Mouse (Mus musculus) embryonic facial prominence, embryonic 11.5 days (tissue): ENCODE results near the gene Sorbs2. TPM values are rescaled to one million over a fixed set of nuclear protein-coding genes. Genes with fewer than 3 reads are reported as not detected.
A peak's percentile ranks its signal among the peaks of the same experiment; 100 is the strongest.

Experiments used
- ATAC-seq: fragments of 200-750 bp; cut with Nextera tagmentation; replicated peaks from 2 replicates; pipeline ENCODE4 v1.8.0; 2017; ENCODE audit warnings: low read depth; ENCODE audit not compliant: insufficient number of reproducible peaks, low FRiP score, low TSS enrichment
- DNase-seq: peaks from one replicate; pipeline ENCODE4 v3.0.0-alpha.2; 2015; ENCODE audit warnings: low spot score
- H3K27ac ChIP-seq: fragments of 300-500 bp; sonication (generic); replicated peaks from 2 replicates; pipeline ENCODE4 v1.5.1; 2014; ENCODE audit warnings: mild to moderate bottlenecking, low read depth, low read length, control low read depth
- H3K27me3 ChIP-seq: fragments of 300-500 bp; sonication (generic); 2 replicates; pipeline ENCODE4 v1.6.1; 2014; ENCODE audit warnings: mild to moderate bottlenecking, low read length, moderate library complexity, mixed read lengths; ENCODE audit not compliant: control insufficient read depth, insufficient read depth
- H3K36me3 ChIP-seq: fragments of 300-500 bp; sonication (generic); replicated peaks from 2 replicates; pipeline ENCODE4 v1.6.1; 2014; ENCODE audit warnings: low read depth, mild to moderate bottlenecking, low read length, moderate library complexity, mixed read lengths; ENCODE audit not compliant: control insufficient read depth, insufficient read depth
- H3K4me1 ChIP-seq: fragments of 300-500 bp; sonication (generic); 2 replicates; pipeline ENCODE4 v1.6.1; 2014; ENCODE audit warnings: low read length, mixed read lengths; ENCODE audit not compliant: control insufficient read depth, insufficient read depth
- H3K4me2 ChIP-seq: fragments of 300-500 bp; sonication (generic); 2 replicates; pipeline ENCODE4 v1.6.1; 2014; ENCODE audit warnings: low read depth, mild to moderate bottlenecking, control low read depth, low read length, moderate library complexity
- H3K4me3 ChIP-seq: fragments of 300-500 bp; sonication (generic); 2 replicates; pipeline ENCODE4 v1.5.1; 2014; ENCODE audit warnings: low read depth, low read length, control low read depth
- H3K9ac ChIP-seq: fragments of 300-500 bp; sonication (generic); replicated peaks from 2 replicates; pipeline ENCODE4 v1.6.1; 2014; ENCODE audit warnings: mild to moderate bottlenecking, control low read depth, low read length
- H3K9me3 ChIP-seq: fragments of 300-500 bp; sonication (generic); replicated peaks from 2 replicates; pipeline ENCODE4 v1.6.1; 2016; ENCODE audit warnings: mild to moderate bottlenecking, low read length, inconsistent platforms, mixed read lengths; ENCODE audit not compliant: control insufficient read depth
- WGBS: fragments of 180-500 bp; shearing (Covaris S2); extraction: QIAGEN DNeasy Blood & Tissue Kit; methylation state at CpG from one replicate; pipeline ENCODE4 v1.1.7; 2014; 5-methylcytosine and 5-hydroxymethylcytosine counted together
- polyA plus RNA-seq: library from polyadenylated mRNA; unstranded; fragments of >200 nt; fragmentation: Nextera tagmentation; extraction: Ambion mirVana; gene quantifications from 2 replicates; pipeline ENCODE4 v1.2.1, GENCODE M21; 2014

The Sorbs2 gene
- polyA plus RNA-seq, 1 experiment from 2014 or later, result 26.6 TPM

DNA sequence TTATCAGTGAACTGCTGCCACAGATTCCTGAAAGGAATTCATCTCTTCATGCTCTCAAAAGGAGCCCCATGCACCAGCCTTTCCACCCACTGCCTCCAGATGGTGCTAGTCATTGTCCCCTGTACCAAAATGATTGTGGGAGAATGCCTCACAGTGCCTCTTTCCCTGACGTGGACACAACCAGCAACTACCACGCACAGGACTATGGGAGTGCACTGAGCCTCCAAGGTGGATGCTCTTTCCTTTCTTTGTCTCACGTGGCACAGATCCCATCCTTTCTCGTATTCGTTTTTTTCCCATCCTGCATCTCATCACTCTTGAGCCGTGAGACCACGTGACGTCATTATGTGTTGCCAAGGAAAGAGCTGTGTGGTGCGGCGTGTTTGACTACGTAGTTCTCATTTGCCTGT, 288.7 kb downstream of the Sorbs2 start:
- no peaks in the 10 kb centered on the region for H3K9me3 ChIP-seq
- H3K9ac ChIP-seq, result no peak overlapping the region
- DNase-seq (peak; percentile 62), ATAC-seq (no peak)
- 61% methylated on average over 11 of the region's 11 CpGs for WGBS
- no peak overlapping the region for H3K4me3 ChIP-seq
- no peaks in the 10 kb centered on the region for H3K27me3 ChIP-seq
- no peak overlapping the region for H3K27ac ChIP-seq
- no peak overlapping the region for H3K4me2 ChIP-seq
- no peaks in the 10 kb centered on the region for H3K36me3 ChIP-seq
- no peaks in the 10 kb centered on the region for H3K4me1 ChIP-seq

GRCm38 (mm10) chr8:45799517-45799916, 291.9 kb downstream of the Sorbs2 start:
- WGBS, result 87% methylated on average over 4 of the region's 4 CpGs
- H3K27ac ChIP-seq, result no peak overlapping the region
- H3K9ac ChIP-seq, result no peak overlapping the region
- H3K9me3 ChIP-seq, result no peaks in the 10 kb centered on the region
- no peaks in the 10 kb centered on the region for H3K36me3 ChIP-seq
- ATAC-seq, result no peak
- no peak overlapping the region for H3K4me3 ChIP-seq
- H3K27me3 ChIP-seq, result no peaks in the 10 kb centered on the region
- H3K4me1 ChIP-seq, result no peaks in the 10 kb centered on the region
- DNase-seq, result no peak
- H3K4me2 ChIP-seq, result no peak overlapping the region

GRCm38 (mm10) chr8:45808597-45808996, 301.0 kb downstream of the Sorbs2 start:
- Histone ChIP-seq H3K9ac (no peak overlapping the region), H3K4me2 (no peak overlapping the region), H3K4me1 (no peaks in the 10 kb centered on the region), H3K27ac (no peak overlapping the region), H3K36me3 (no peaks in the 10 kb centered on the region), H3K9me3 (no peaks in the 10 kb centered on the region), H3K27me3 (no peaks in the 10 kb centered on the region), H3K4me3 (no peak overlapping the region)
- no peak for DNase-seq
- ATAC-seq, result no peak
- 92% methylated on average over 6 of the region's 6 CpGs for WGBS

DNA sequence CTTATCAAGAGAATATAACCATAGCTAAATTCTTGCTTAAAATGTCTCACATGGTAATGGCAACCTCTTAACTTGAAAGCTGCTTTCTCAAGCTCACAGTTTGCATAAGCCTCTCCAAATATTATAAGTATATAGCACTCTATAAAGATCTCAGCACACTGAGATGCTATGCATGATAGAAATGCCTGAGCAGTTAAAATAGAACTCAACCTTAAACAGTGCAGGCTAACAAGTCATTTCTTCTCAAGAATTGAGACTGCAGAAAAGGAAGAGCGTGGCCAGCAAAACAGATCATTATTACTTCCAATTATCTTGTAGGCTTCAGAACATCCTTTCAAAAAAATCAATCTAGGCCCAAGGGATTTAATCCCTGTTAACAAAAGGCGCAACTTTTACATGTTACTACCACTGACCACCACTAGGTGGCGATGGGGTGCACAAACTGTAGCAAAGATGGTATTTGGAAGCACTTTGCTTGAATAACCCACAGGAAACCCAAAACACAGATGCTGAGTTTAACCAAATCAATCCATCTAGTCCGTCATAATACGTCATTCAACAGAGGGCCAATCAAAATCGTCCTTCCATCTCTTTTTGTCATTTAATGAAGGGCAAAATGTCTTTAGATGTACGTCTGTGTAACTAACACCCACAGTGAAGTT, 309.3 kb downstream of the Sorbs2 start:
- no peak for ATAC-seq
- H3K4me2 ChIP-seq, result no peak overlapping the region
- H3K27ac ChIP-seq, result no peak overlapping the region
- no peaks in the 10 kb centered on the region for H3K27me3 ChIP-seq
- no peaks in the 10 kb centered on the region for H3K4me1 ChIP-seq
- no peaks in the 10 kb centered on the region for H3K9me3 ChIP-seq
- H3K36me3 ChIP-seq, result no peaks in the 10 kb centered on the region
- H3K9ac ChIP-seq, result no peak overlapping the region
- H3K4me3 ChIP-seq, result no peak overlapping the region
- WGBS, result 25% methylated on average over 7 of the region's 7 CpGs
- peak; percentile 81 for DNase-seq

DNA sequence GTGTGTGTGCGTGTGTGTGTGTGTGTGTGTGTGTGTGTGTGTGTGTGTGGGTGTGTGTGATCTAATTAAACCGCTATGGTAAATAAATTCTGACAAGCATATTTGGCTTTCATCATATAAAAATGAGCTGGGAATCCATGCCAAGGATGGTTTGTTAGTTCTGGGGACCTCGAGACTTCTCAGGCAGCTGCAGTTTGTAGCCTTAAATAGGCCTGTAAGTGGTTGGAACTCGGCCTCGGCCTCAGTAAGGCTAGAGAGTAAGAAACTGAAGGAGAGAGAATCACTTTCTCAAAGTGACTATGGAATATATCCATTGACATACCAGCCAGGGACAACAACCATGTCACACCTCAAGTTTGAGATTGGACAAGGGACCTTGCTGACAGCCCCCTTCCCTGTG, 314.1 kb downstream of the Sorbs2 start:
- Histone ChIP-seq H3K4me3 (no peak overlapping the region), H3K36me3 (no peaks in the 10 kb centered on the region), H3K4me2 (no peak overlapping the region), H3K27me3 (no peaks in the 10 kb centered on the region), H3K4me1 (no peaks in the 10 kb centered on the region), H3K9me3 (no peaks in the 10 kb centered on the region), H3K9ac (no peak overlapping the region), H3K27ac (no peak overlapping the region)
- ATAC-seq, result no peak
- 79% methylated on average over 5 of the region's 5 CpGs for WGBS
- no peak for DNase-seq

DNA sequence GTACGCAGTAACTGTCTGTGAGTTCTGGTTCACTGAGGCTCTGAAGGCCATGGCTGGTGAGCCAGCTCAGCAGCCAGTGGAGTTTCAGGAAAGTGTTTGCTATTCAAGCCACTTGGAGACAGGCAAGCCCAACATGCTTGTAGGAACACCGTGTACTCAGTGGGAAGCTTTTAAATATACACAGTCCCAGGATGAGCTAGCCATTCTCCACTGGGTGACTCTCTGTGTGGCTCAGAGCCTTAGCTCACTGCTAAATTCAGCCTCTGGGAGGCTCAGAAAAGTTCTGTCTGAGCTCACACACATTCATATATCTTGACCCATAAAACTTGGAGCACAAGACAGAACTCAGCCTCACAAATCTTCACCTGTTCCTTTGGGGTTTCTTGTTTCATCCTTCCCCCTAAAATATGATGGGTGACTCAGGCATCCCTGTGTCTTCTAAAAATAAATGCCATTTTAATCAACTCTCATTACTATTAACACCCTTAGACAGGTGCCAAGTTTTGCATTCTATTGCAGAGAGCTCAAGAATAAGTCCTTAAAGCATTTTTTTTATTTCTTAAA, 322.5 kb downstream of the Sorbs2 start:
- no peak overlapping the region for H3K9ac ChIP-seq
- no peak for ATAC-seq
- H3K4me3 ChIP-seq, result no peak overlapping the region
- DNase-seq, result no peak
- no peaks in the 10 kb centered on the region for H3K4me1 ChIP-seq
- no peak overlapping the region for H3K27ac ChIP-seq
- no peaks in the 10 kb centered on the region for H3K36me3 ChIP-seq
- no peaks in the 10 kb centered on the region for H3K9me3 ChIP-seq
- no peaks in the 10 kb centered on the region for H3K27me3 ChIP-seq
- 89% methylated on average over 2 of the region's 2 CpGs for WGBS
- no peak overlapping the region for H3K4me2 ChIP-seq

DNA sequence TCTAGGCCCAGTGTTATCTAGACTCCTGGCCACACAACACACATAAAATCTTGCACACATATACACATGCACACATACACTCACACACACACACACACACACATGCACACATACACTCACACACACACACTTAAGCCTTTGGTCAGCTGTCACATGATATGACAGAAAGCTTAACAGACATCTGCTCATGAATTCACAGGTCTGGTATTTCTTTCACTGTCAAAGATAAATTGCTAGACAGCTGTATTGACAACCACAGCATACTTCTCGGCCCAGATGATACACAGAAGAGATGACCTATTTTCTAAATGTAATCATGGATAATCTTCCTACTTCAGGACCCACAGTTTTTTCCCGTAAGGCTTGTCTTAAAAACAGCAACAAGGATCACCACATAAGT, 326.3 kb downstream of the Sorbs2 start:
- H3K27ac ChIP-seq, result no peak overlapping the region
- H3K9me3 ChIP-seq, result no peaks in the 10 kb centered on the region
- no peaks in the 10 kb centered on the region for H3K36me3 ChIP-seq
- WGBS, result 69% methylated on average over 2 of the region's 2 CpGs
- DNase-seq (no peak), ATAC-seq (no peak)
- no peaks in the 10 kb centered on the region for H3K27me3 ChIP-seq
- H3K4me2 ChIP-seq, result no peak overlapping the region
- no peak overlapping the region for H3K4me3 ChIP-seq
- H3K4me1 ChIP-seq, result no peaks in the 10 kb centered on the region
- H3K9ac ChIP-seq, result no peak overlapping the region

DNA sequence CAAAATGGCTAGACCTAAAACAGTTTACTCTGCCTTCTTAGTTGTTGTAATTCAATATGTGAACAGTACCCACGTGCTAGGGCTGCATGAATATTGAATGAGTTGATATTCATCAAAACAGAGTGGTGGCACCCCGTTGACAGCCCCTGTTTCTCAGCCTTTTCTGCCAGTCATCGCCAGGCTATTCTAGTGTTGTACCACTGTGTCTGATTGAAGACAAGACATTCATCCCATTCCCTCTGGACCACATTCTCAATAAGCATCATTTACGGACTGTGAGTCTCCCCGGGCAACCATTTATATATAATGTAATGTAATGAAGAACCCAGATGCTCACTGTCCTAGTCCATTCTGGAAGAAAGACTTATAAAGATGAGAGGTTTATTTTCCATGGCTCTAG, 335.7 kb downstream of the Sorbs2 start:
- DNase-seq (no peak), ATAC-seq (no peak)
- Histone ChIP-seq H3K4me1 (no peaks in the 10 kb centered on the region), H3K9me3 (no peaks in the 10 kb centered on the region), H3K27ac (no peak overlapping the region), H3K27me3 (no peaks in the 10 kb centered on the region), H3K9ac (no peak overlapping the region), H3K4me2 (no peak overlapping the region), H3K36me3 (no peaks in the 10 kb centered on the region), H3K4me3 (no peak overlapping the region)
- 81% methylated on average over 5 of the region's 5 CpGs for WGBS
